Mouse (Mus musculus) testis, postnatal 14 days (tissue): ENCODE measurements at regions not wholly inside any gene's neighbourhood (a gene's known extent, or its start where the extent isn't known, plus 50 kb on each side); places are given as distances from the start of the nearest gene placed in this dataset.

ENCODE experiments used
- DNase-seq: peaks from one replicate; pipeline ENCODE4 v3.0.0; 2021; ENCODE audit warnings: low spot score

- no peak for DNase-seq
Measured at GRCm38 (mm10) chr5:126573766-126574165, 667.8 kb upstream of the Tmem132c start.

DNA sequence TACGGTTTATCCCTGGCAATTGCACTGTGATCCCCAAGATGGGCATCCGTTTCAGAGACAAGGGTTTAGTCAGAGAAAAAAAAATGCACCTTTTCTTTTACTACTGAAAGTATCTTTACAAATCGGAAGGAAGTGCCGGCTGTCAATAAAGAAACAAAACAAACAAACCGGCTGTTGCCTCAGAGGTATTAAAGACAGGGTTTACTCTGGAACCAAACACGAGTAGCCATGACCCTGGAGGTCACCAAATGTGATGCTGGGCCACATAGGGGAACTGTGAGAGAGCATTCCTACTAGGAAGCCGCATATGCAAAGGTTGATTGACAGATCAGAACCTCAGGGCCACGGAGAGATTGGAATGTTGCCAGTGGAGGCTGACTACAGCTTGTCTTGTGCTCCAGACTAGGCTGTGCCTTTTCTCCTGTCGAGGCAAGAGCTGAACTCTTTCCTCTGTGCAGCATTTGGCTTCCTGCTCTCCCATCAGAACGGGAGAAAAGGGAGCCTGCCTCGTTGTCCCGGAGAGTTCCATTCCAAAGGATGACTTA, 643.8 kb upstream of the Tmem132c start:
- no peak for DNase-seq

DNA sequence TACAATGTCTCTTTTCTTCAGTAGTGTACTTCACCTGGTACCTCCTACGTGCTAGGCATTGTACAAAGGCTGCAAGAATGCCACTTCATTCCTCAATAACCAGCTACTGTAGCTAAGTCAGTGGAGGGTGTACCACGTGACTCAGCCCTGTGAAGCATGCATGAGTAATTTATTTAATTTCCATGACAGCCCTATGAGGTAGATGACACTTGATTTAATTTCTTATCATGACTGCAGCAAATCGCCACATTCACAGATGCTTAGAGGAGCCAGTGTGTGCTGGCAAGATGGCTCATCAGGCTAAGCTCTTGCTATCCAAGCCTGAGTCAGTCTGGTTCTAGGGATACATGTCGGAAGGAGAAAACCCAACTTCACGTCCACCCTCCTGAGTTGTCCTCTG, 642.0 kb upstream of the Tmem132c start:
- DNase-seq, result no peak

DNA sequence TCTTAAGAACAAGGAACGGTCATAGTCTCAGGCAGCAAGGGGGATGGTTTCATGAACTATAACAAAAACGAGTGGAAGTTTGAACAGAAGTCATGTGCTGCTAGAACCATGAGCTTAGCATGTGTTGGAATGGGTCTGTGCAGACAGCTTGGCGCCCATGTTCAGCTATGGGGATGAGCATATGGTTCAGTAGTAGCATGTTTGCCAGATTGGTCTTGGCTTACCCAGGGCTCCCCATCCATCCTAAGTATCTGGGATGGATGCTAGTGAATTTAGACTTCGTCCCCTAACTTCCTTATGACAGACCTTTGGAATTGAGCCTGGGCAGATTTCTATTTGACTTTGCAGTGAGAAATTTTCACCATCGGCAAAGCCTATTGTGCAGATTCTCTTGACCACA, 634.9 kb upstream of the Tmem132c start:
- no peak for DNase-seq

DNA sequence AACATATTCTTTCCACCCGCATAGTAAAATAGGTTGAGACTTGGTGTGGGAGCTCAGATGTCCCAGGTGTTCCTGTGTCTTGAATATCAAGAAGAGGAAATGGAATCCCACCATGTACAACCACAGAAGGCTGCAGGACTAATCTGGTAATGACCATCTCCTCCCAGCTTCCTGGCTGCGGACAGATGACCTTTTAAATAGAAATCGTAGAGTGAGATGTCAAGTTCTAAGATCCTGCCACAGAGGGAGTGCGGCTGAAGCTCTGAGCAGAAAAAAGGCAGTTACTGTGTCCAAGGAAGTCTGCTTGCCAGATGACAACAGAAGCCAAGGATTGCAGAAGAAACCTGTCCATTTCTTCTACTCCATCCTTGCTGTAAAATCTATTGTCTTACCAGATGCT, 629.0 kb upstream of the Tmem132c start:
- no peak for DNase-seq

GRCm38 (mm10) chr5:126622551-126622950, 619.1 kb upstream of the Tmem132c start:
- DNase-seq, result no peak

DNA sequence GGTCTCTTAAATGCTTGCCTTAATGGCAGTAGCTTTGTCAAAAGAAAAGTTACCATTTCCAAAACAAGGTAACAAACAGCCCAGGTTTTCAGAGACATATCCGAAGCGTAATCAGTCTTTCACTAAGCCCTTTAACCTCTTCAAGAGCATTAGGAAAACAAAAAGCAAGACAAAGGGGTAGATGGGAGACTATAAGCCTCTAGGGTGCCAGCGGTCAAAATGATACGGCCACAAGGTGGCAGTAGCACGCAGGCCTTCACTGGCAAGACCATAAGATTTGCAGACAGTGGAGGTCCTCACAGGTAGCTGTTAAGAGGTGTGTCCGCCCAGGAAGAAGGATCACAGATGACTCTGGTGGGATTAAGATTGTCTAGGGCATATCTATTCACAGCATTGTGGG, 618.4 kb upstream of the Tmem132c start:
- DNase-seq, result peak; percentile 5

DNA sequence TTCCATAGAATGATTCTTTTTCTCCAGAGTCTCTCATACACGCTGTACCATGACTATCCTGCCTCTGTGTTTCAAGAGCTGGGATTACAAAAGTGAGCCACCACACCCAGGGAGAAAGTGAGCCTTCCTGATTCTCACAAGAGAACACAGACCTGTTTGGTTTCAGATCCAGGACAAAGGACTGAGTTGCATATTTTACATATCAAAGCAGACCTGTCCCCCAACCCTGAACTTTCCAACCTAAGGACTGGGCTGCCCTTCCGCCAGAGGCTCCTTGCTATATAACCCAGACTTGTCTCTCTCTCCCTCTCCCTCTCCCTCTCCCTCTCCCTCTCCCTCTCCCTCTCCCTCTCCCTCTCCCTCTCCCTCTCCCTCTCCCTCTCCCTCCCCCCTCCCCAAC, 611.8 kb upstream of the Tmem132c start:
- no peak for DNase-seq

DNA sequence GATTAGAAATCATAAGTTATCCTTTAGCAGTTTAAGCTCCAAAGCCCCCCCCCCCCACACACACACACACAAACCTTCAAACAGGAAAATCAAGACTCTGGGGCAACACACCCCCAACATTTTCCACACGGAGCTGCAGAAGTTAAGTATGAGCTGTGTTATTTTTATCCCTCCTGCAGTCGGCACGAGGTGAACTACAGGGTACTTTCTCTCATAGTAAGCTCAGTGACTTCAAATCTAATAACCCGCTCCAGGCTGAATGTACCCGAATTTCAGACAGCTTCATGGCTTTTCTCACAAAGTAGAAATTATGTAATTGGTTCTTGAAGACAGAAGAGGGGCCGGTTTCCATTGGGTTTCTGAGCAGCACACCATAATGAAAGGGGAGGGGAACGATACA, 591.2 kb upstream of the Tmem132c start:
- no peak for DNase-seq

- DNase-seq, result peak; percentile 48
Measured at GRCm38 (mm10) chr5:126651367-126651766, 590.2 kb upstream of the Tmem132c start.

GRCm38 (mm10) chr5:126662648-126663047, 579.0 kb upstream of the Tmem132c start:
- no peak for DNase-seq

GRCm38 (mm10) chr5:126671156-126671555, 570.5 kb upstream of the Tmem132c start:
- DNase-seq, result no peak

- no peak for DNase-seq
Measured at GRCm38 (mm10) chr5:126680262-126680661, 561.3 kb upstream of the Tmem132c start.

DNA sequence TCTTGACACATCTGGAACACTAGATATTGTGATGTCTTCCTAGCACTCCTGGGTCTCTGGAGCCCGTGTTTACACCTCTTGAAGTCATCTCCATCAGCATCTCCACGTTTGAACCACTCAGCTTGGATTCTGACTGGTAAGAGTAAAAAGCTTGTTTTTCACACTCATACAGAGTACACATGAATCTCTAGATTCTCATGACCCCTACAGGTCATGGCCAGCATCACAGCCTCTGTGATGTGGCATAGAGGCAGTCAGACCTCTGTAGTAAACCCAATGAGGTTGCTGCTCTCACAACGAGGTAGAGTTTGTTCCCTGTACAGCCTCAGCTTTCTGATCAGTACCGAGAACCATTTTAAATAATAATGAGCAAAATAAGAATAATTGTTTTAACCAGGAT, 542.3 kb upstream of the Tmem132c start:
- no peak for DNase-seq

DNA sequence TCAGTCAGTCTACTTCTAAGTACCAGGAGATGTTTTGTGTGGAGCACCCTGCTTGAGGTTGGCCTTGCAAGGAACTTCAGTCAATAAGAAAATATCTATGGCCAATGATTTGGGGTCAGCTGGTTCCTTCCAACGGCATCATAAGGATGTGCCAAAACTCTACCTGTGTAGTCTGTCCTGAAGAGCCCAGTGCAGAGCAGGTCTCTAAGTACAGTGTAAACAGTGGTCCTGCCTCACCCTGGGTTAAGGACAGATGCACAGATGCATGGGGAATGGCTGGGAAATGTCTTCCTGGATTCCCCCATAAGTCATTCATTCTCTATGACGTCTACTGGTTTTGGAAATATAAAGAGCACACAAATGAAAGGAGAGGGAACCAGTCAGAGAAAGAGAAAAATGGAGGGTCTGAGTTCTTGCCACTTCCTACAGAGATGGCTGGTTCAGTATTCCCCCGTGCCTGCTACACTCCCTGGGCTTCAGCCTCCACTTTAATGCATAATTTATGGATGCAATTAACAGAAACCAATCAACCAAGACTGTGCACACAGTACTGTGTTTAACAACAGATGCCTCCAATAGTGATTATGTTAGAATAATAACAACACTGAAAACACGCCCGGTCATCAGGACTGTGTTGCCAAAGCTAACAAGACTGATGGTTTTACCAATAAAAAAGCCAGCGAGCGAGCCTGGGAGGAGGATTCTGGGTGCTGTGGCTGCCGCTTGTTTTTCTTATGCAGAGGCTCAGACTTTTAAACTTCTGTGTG, 537.9 kb upstream of the Tmem132c start:
- DNase-seq, result no peak

DNA sequence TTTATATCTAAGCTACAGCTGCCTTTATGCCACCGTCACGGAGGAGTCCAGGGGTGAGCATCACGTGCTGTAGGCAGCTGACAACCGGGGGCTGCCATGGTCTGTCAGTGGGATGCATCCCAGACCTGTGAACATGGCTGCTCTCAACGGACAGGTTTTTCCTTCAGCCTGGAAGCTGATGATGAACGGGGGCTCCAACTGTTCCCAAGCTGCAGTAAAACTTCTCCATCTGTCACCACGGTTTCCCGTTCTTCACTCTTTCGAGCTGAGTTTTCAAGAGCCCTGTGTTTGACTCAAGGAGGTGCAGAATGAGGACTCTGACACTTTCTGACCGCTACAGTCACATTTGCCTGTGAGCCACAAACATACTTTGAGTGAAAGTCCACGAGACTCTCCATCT, 535.7 kb upstream of the Tmem132c start:
- DNase-seq, result no peak

GRCm38 (mm10) chr5:126706701-126707100, 534.9 kb upstream of the Tmem132c start:
- no peak for DNase-seq

GRCm38 (mm10) chr5:126714672-126715071, 526.9 kb upstream of the Tmem132c start:
- DNase-seq, result no peak

- DNase-seq, result no peak
Measured at GRCm38 (mm10) chr5:126718421-126718820, 523.2 kb upstream of the Tmem132c start.

DNA sequence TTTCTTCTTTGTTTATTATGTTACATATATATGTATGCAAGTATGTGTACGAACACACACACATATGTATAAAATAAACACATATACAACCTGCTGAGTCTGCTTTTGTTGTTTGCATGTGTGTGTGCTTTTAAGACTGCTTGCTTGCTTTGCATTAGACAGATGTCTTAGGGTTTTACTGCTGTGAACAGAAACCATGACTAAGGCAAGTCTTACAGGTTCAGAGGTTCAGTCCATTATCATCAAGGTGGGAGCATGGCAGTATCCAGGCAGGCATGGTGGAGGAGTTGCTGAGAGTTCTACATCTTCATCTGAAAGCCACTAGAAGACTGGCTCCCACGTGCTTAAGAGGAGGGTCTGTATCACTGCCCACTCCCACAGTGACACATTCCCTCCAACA, 520.3 kb upstream of the Tmem132c start:
- DNase-seq, result no peak

DNA sequence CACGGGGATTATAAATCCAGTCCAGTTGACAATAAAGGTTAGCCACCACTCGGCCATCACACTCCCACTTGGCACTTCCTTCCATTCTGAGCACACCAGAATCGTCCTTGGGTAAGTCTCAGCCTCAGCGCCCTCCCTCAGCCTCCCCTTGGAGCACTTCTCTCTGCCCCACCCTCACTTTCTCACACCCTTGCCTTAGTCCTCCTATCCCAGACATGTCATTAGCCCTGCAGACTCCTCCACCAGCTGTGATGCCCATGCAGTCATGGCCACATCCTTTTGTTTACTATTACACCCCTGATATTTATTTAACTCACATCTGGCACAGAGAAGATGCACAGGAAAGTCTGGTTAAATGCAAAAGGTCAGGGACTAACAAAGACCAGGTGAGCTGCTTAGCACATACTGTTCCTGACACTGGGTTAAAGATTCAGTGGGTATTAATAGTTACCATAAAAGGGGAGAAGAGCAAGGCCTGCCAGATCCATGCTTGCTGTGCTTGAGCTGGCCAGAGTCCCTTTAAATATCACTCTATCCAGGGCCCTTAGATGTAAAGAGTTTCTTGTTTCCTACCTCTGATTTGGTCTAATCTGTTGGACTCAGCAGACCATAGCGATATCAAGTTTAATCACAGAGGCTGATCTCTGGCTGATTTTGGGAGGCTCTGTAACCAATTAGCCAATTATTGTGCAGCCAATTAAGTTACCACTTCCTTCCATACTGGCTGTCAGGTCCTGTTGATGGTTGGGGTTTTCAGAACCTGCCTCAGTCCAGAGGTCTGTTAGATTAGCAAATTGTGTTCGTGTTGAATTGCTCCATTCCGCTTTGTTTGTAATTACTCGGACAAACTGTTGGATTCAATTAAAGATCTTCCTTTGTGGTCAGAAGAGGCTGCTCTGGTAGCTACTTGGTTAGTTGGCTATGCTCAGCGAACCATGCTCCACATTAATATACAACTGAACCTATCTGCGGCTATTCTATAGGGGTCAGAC, 518.0 kb upstream of the Tmem132c start:
- no peak for DNase-seq

DNA sequence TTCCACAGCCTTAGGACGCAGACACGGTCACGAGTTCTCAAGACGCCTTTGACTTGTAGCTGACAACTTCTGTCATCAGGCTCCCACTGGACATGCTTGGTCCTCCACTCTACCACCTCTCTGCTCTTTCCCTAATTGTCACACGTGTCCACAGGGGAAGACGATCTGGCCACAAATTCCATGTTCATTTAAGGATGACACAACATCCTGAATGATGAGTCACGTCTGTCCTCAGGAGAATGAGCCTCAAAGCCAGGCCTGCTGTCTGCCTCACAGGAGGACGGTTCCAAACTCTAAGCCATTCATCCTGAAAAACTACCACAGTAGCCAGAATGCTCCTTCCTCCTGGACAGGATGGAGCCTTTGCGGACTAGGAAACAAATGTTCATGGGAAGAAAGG, 517.3 kb upstream of the Tmem132c start:
- no peak for DNase-seq

- peak; percentile 47 for DNase-seq
Measured at GRCm38 (mm10) chr5:126733470-126733869, 508.1 kb upstream of the Tmem132c start.
